Mouse (Mus musculus): Measurements from ENCODE around the gene Helz2.

Helz2 gene

GRCm38 (mm10) chr2:181241602-181242313 lies at the start of gene Helz2:
TSS of gene Helz2 (minus strand) at chr2:181242027.
- no peak for DNase-seq

- DNase-seq: no peak
Measured at GRCm38 (mm10) chr2:181290937-181291336, 49.1 kb upstream of the Helz2 start.

- DNase-seq: no peak
Measured at GRCm38 (mm10) chr2:181288691-181289090, 46.9 kb upstream of the Helz2 start.

GRCm38 (mm10) chr2:181287958-181288350 lies 46.1 kb upstream of the Helz2 start, which contains the start of gene Gmeb2:
TSS of gene Gmeb2 (minus strand) at chr2:181288035.
- peak; percentile 95 for DNase-seq

- peak; percentile 82 for DNase-seq
Measured at GRCm38 (mm10) chr2:181287338-181287957, 45.6 kb upstream of the Helz2 start.

GRCm38 (mm10) chr2:181286629-181287337 lies 45.0 kb upstream of the Helz2 start:
- DNase-seq: no peak

- DNase-seq: no peak
Measured at GRCm38 (mm10) chr2:181279968-181280367, 38.1 kb upstream of the Helz2 start.

- no peak for DNase-seq
Measured at GRCm38 (mm10) chr2:181277866-181278265, 36.0 kb upstream of the Helz2 start.

GRCm38 (mm10) chr2:181276766-181277165 lies 34.9 kb upstream of the Helz2 start:
- no peak for DNase-seq

GRCm38 (mm10) chr2:181274639-181275038 lies 32.8 kb upstream of the Helz2 start:
- no peak for DNase-seq

- DNase-seq: no peak
Measured at GRCm38 (mm10) chr2:181273829-181274228, 32.0 kb upstream of the Helz2 start.

GRCm38 (mm10) chr2:181272092-181272491 lies 30.3 kb upstream of the Helz2 start:
- DNase-seq: no peak

GRCm38 (mm10) chr2:181266839-181267238 lies 25.0 kb upstream of the Helz2 start:
- DNase-seq: no peak

- DNase-seq: no peak
Measured at GRCm38 (mm10) chr2:181253248-181253647, 11.4 kb upstream of the Helz2 start.

- DNase-seq: no peak
Measured at GRCm38 (mm10) chr2:181251841-181252240, 10.0 kb upstream of the Helz2 start.

GRCm38 (mm10) chr2:181249217-181249616 lies 7.4 kb upstream of the Helz2 start:
- DNase-seq: no peak

GRCm38 (mm10) chr2:181245031-181245430 lies 3.2 kb upstream of the Helz2 start:
- DNase-seq: no peak

GRCm38 (mm10) chr2:181243706-181244394 lies 2.0 kb upstream of the Helz2 start:
- DNase-seq: no peak

- no peak for DNase-seq
Measured at GRCm38 (mm10) chr2:181242314-181242665, 463 bp upstream of the Helz2 start.

GRCm38 (mm10) chr2:181240806-181241440 lies 904 bp downstream of the Helz2 start:
- DNase-seq: no peak

GRCm38 (mm10) chr2:181239261-181239660 lies 2.6 kb downstream of the Helz2 start:
- no peak for DNase-seq

GRCm38 (mm10) chr2:181238861-181239260 lies 3.0 kb downstream of the Helz2 start:
- DNase-seq: no peak

GRCm38 (mm10) chr2:181238091-181238610 lies 3.7 kb downstream of the Helz2 start:
- no peak for DNase-seq

All from right cerebral cortex, adult 18-20 months (tissue).